Mouse (Mus musculus) large intestine, adult 2 months (tissue): ENCODE data around the gene Rab3b. TPM values are rescaled to one million over a fixed set of nuclear protein-coding genes. Genes with fewer than 3 reads are reported as not detected.

Source experiments
- DNase-seq: peaks from one replicate; pipeline ENCODE4 v3.0.0-alpha.2; 2012; ENCODE audit warnings: low read depth, low spot score
- WGBS: fragments of 180-500 bp; shearing (Covaris S2); methylation state at CpG from one replicate; pipeline ENCODE4 v1.1.7; 2018; 5-methylcytosine and 5-hydroxymethylcytosine counted together
- polyA plus RNA-seq: library from polyadenylated mRNA; depleted of rRNA; stranded (reverse); fragments of >200 nt; gene quantifications from 2 replicates; pipeline ENCODE4 v1.2.3, GENCODE M21; 2012

The Rab3b gene
- polyA plus RNA-seq, 1 experiment: 9.2 TPM

GRCm38 (mm10) chr4:108940681-108941473 lies 62.0 kb downstream of the Rab3b start:
- no peak for DNase-seq
- 89% methylated on average over 17 of the region's 17 CpGs for WGBS

GRCm38 (mm10) chr4:108942171-108942570 lies 63.3 kb downstream of the Rab3b start:
- 88% methylated on average over 4 of the region's 4 CpGs for WGBS
- no peak for DNase-seq

- no peak for DNase-seq
- WGBS: 72% methylated on average over 11 of the region's 11 CpGs
Observed at GRCm38 (mm10) chr4:108942986-108943720, 64.3 kb downstream of the Rab3b start.

GRCm38 (mm10) chr4:108949168-108949567 lies 70.3 kb downstream of the Rab3b start:
- no peak for DNase-seq
- 86% methylated on average over 7 of the region's 7 CpGs for WGBS

- DNase-seq: no peak
- 83% methylated on average over 1 of the region's 1 CpGs for WGBS
Observed at GRCm38 (mm10) chr4:108950201-108950600, 71.3 kb downstream of the Rab3b start.

GRCm38 (mm10) chr4:108951663-108952062 lies 72.8 kb downstream of the Rab3b start:
- WGBS: 84% methylated on average over 4 of the region's 4 CpGs

GRCm38 (mm10) chr4:108959696-108960095 lies 80.8 kb downstream of the Rab3b start:
- DNase-seq: no peak
- WGBS: 89% methylated on average over 3 of the region's 3 CpGs

More at GRCm38 (mm10) chr4:108951663-108952062, 72.8 kb downstream of the Rab3b start:
- no peak for DNase-seq

GRCm38 (mm10) chr4:108960619-108961460 lies 82.0 kb downstream of the Rab3b start:
- WGBS: 87% methylated on average over 4 of the region's 4 CpGs

GRCm38 (mm10) chr4:108963017-108963416 lies 84.2 kb downstream of the Rab3b start:
- no peak for DNase-seq
- WGBS: 82% methylated on average over 6 of the region's 6 CpGs

More at GRCm38 (mm10) chr4:108960619-108961460, 82.0 kb downstream of the Rab3b start:
- no peak for DNase-seq

- DNase-seq: no peak
- WGBS: 54% methylated on average over 3 of the region's 3 CpGs
Observed at GRCm38 (mm10) chr4:108969517-108969916, 90.7 kb downstream of the Rab3b start.

- DNase-seq: no peak
- WGBS: 62% methylated on average over 5 of the region's 5 CpGs
Observed at GRCm38 (mm10) chr4:108971054-108971453, 92.2 kb downstream of the Rab3b start.

GRCm38 (mm10) chr4:108976458-108977071 lies 97.7 kb downstream of the Rab3b start:
- WGBS: 37% methylated on average over 6 of the region's 6 CpGs
- DNase-seq: no peak

GRCm38 (mm10) chr4:108986833-108987472 lies 108.1 kb downstream of the Rab3b start:
- WGBS: 74% methylated on average over 1 of the region's 1 CpGs
- DNase-seq: no peak

GRCm38 (mm10) chr4:108987473-108987842 lies 108.6 kb downstream of the Rab3b start:
- WGBS: 73% methylated on average over 4 of the region's 4 CpGs
- DNase-seq: no peak

GRCm38 (mm10) chr4:108989430-108989829 lies 110.6 kb downstream of the Rab3b start:
- DNase-seq: no peak
- 63% methylated on average over 2 of the region's 2 CpGs for WGBS

GRCm38 (mm10) chr4:108990032-108990431 lies 111.2 kb downstream of the Rab3b start:
- no peak for DNase-seq

GRCm38 (mm10) chr4:108990571-108990970 lies 111.7 kb downstream of the Rab3b start:
- WGBS: 93% methylated on average over 6 of the region's 6 CpGs
- no peak for DNase-seq

- no peak for DNase-seq
Observed at GRCm38 (mm10) chr4:108991811-108992210, 112.9 kb downstream of the Rab3b start.
